Mouse (Mus musculus): Measurements from ENCODE around the gene Tmem199. TPM values are rescaled to one million over a fixed set of nuclear protein-coding genes. Genes with fewer than 3 reads are reported as not detected.
"Not testable (repeated sequence)": the region's sequence is repeated elsewhere in the genome, so short reads cannot be mapped to it uniquely, and the experiment has no call there.

Tmem199 gene
- total RNA-seq (2021): 10 to 100 TPM; 43.0 to 44.0 TPM

- DNase-seq: peak; percentile 86 to 87
Observed at GRCm38 (mm10) chr11:78512025-78512957, at the start of gene Tmem199, which contains the start of gene Poldip2. Gene Tmem199 (minus strand): TSS chr11:78512172. Gene Poldip2 (plus strand): TSS chr11:78512193.

DNA sequence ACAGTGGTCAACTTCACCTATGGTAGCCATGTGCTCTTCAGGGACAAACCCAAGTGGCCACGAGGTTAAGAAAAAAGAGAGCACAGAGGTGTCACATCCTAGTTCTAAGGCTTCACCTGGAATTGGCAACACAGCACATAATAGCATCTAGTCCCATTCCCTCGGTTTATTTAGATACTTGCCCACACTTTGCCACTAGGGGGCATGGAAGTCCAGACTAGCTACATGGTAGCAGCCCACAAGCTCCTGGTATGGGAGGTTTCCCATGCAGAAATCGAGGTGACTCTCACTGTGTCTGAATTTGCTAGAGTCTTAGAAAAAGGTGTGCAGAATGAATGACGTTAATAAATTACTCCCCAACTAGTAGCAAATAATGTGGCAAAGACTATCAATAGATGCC lies 48.5 kb upstream of the Tmem199 start:
- peak; percentile 52 to 61 for DNase-seq

GRCm38 (mm10) chr11:78557241-78557640 lies 45.3 kb upstream of the Tmem199 start:
- DNase-seq: no peak

- no peak for DNase-seq
Observed at GRCm38 (mm10) chr11:78556070-78556469, 44.1 kb upstream of the Tmem199 start.

DNA sequence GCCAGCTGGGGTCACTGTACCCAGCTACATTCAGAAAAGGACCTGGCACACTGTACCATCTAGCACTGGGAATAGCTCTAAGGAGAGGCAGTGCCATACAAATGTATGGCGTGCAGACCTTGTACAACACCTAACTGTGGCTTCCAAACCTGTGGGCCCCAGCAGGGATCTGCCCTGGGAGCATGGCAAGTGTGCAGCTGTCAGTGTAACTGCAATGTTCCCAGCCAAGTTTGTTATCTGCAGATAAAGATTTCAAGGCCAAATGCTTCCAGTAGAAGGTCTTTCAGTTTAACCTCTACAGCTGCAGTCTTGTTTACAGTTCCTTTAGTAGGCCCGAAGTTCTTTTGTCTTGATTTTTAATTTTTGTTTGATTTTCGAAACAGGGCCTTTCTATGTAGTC lies 43.7 kb upstream of the Tmem199 start:
- no peak for DNase-seq

- no peak for DNase-seq
Observed at GRCm38 (mm10) chr11:78551059-78551398, 39.1 kb upstream of the Tmem199 start.

- DNase-seq: peak; percentile 94
Observed at GRCm38 (mm10) chr11:78550168-78551058, 38.4 kb upstream of the Tmem199 start, which contains the start of gene Tmem97. Gene Tmem97 (minus strand): TSS chr11:78550777.

GRCm38 (mm10) chr11:78549491-78549987 lies 37.6 kb upstream of the Tmem199 start:
- no peak for DNase-seq

GRCm38 (mm10) chr11:78547718-78548460 lies 35.9 kb upstream of the Tmem199 start:
- no peak for DNase-seq

DNA sequence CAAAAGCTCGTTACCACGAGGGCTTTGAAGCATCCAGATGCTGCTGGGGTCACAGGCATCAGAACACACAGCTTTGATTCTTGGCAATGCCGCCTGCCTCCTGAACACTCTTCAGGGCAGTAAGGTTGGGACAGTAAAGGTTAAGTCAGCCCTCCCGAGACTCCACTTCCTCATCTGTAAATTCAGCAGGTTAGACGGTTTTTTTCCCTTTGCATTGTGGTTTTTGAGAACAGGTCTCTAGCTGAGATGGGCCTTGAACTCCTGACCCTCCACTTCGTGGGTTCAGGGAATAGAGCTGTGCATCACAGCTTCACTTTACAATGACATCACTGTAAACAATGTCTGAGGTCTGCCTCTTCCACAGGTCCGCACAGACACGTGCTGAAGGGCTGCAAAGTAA lies 33.2 kb upstream of the Tmem199 start:
- DNase-seq: no peak

GRCm38 (mm10) chr11:78544449-78545111 lies 32.6 kb upstream of the Tmem199 start:
- DNase-seq: no peak

- no peak for DNase-seq
Observed at GRCm38 (mm10) chr11:78540358-78540757, 28.4 kb upstream of the Tmem199 start.

DNA sequence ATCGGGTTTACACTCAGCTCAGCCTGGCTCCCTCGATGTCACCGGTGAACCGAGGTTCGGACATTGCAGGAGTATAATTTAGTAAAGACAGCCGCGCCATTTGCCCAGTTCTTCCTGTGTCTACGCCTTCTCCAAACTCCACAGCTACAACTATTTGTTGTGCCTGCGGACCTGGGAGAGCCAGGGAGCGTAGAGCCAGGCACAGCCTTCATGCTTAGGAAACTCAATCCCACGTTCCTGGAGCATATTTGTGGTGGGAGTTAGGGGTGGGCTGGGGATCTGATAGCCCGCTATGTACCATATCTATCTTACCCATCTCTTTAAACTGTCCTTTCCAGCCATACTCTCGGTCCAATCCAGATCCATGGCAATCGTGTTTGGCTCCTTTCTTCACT lies 24.7 kb upstream of the Tmem199 start:
- DNase-seq: no peak

DNA sequence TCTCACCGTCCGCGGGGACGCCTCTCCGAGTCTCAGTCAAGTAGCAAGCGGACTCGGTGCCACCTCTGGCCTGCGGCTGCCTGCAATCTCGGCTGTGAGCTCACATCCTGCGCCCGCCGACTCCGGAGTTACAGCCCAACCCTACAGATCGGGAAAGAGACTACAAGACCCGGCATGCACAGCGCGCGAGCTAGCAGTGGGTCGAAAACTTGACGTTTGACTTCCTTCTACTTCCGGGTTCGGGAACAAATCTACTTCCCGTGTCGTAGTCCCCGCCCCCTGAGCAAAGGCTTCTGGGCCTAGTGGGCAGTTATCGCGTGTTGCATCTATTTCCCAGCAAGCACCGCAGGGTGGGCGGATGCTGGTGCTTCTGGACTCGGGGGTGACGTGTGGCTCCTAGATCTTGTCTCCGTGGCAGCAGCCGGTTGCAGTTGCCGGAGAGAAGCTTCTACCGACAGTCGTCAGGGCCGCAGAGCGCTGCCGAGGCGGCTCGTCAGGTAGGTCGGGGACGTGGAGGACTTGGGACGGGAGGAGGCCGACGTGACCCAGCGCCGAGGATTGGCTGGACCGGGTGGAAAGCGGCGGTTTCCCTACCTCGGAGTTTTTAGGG lies 24.2 kb upstream of the Tmem199 start, which contains the start of the genes Tnfaip1 and Ift20:
Tnfaip1 (minus strand) TSS at position 253 of the 610 bp plus-strand sequence.
Ift20 (plus strand) TSS at position 282 of the 610 bp plus-strand sequence.
- DNase-seq: peak; percentile 97 to 98

GRCm38 (mm10) chr11:78535376-78536079 lies 23.6 kb upstream of the Tmem199 start:
- DNase-seq: no peak

GRCm38 (mm10) chr11:78534516-78534915 lies 22.5 kb upstream of the Tmem199 start:
- DNase-seq: no peak

DNA sequence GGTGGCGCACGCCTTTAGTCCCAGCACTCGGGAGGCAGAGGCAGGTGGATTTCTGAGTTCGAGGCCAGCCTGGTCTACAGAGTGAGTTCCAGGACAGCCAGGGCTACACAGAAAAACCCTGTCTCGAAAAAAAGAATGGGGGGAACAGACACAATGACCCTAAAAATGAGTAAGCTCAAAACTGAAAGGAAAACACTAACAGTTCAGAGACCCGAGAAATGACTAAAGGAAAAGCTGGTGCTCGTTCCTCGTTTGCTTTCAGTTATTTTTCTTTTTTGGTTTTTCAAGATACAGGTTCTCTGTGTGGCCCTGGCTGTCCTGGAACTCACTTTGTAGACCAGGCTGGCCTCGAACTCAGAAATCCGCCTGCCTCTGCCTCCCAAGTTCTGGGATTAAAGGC lies 19.5 kb upstream of the Tmem199 start:
- not testable (repeated sequence) for DNase-seq

GRCm38 (mm10) chr11:78531046-78531445 lies 19.1 kb upstream of the Tmem199 start:
- DNase-seq: no peak

DNA sequence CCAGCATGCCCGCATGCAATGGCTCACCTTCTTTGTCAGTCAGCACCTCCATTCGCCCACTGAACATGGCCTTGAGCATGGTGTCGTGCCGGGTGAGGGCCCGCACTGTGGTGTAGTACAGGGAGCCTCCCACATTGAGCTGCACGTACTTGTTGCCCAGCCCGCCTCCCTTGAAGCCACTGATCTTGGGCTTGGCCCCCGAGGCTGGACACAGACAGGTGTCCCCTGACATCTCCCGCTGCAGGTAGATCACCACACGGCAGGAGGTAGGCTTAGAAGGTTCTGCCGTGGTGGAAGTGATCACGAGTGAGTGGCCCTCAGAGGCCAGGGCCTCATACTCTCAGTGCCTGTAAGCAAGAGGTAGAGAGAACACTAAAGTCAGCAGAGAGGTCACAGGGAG lies 18.0 kb upstream of the Tmem199 start:
- DNase-seq: no peak

DNA sequence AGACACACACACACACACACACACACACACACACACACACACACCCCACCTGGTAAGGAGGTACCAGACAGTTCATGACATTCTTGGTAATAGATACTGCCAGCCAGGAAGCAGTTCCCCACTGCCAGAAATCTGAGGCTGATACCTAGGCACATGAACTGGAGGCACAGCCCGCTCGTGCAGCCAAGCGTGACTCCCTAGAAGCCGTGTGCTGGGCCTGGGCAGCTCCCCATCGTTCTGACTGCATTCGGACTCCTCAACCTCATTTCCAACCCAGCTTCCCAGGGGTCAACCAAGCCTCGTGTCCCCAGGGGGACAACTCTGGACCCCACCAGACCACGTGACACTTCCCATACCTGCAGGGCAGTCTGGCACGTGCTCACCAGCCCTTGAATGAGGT lies 16.7 kb upstream of the Tmem199 start:
- no peak for DNase-seq
